Mouse (Mus musculus) G1E (cell line): ENCODE measurements around the gene Prkar2b. TPM values are rescaled to one million over a fixed set of nuclear protein-coding genes. Genes with fewer than 3 reads are reported as not detected.
A peak's percentile ranks its signal among the peaks of the same experiment; 100 is the strongest.

Experiments
- ATAC-seq: 2 replicates; pipeline ENCODE4 v1.8.0; 2016; ENCODE audit warnings: mild to moderate bottlenecking; ENCODE audit not compliant: insufficient number of reproducible peaks, poor library complexity, low FRiP score, severe bottlenecking; ENCODE audit errors: extremely low read depth
- DNase-seq: peaks from one replicate; pipeline ENCODE4 v3.0.0; 2012; ENCODE audit warnings: low spot score
- H3K27me3 ChIP-seq: 2 replicates; pipeline ENCODE4 v1.6.1; 2012; ENCODE audit warnings: mild to moderate bottlenecking, low read length, inconsistent platforms; ENCODE audit not compliant: insufficient read depth
- H3K36me3 ChIP-seq: replicated peaks from 2 replicates; pipeline ENCODE3; 2012; ENCODE audit warnings: mild to moderate bottlenecking, inconsistent platforms
- H3K4me1 ChIP-seq: 2 replicates; pipeline ENCODE4 v1.6.1; 2012; ENCODE audit warnings: low read depth, low read length, inconsistent platforms, mixed read lengths; ENCODE audit not compliant: insufficient read depth
- H3K4me3 ChIP-seq: 2 replicates; pipeline ENCODE4 v1.5.1; 2012; ENCODE audit warnings: low read depth, mild to moderate bottlenecking, inconsistent platforms, low read length, moderate library complexity, mixed read lengths
- H3K9me3 ChIP-seq: replicated peaks from 2 replicates; pipeline ENCODE4 v1.6.1; 2012; ENCODE audit warnings: inconsistent platforms
- CTCF ChIP-seq: IDR thresholded peaks from 2 replicates; pipeline ENCODE4 v1.5.1; 2012; ENCODE audit warnings: low read depth, low read length, inconsistent platforms, mixed read lengths
- GATA1 ChIP-seq: IDR thresholded peaks from 2 replicates; pipeline ENCODE4 v1.6.1; 2012; ENCODE audit warnings: borderline replicate concordance, low read length, inconsistent platforms, mixed read lengths
- GATA2 ChIP-seq: IDR thresholded peaks from 2 replicates; pipeline ENCODE4 v1.6.1; 2012; ENCODE audit warnings: low read depth, low read length, inconsistent platforms, borderline replicate concordance
- POLR2AphosphoS5 ChIP-seq: IDR thresholded peaks from 2 replicates; pipeline ENCODE4 v1.6.1; 2012; ENCODE audit warnings: low read depth, low read length, inconsistent platforms; ENCODE audit not compliant: insufficient replicate concordance
- TAL1 ChIP-seq: conservative IDR thresholded peaks from 2 replicates; pipeline ENCODE4 v1.6.1; 2012; ENCODE audit warnings: low read depth, low read length, inconsistent platforms, mixed read lengths
- polyA plus RNA-seq: library from polyadenylated mRNA; stranded (reverse); fragments of >175 nt; gene quantifications from 2 replicates; pipeline ENCODE4 v1.2.3, GENCODE M21; 2012
- total RNA-seq, 2 experiments: library from RNA; stranded (forward) in 1 of 2; stranded (reverse) in 1 of 2; fragments of 200-1000 nt in 1 of 2; fragments of >200 nt in 1 of 2; fragmentation: Nextera tagmentation in 1 of 2; gene quantifications; 2 replicates each; pipeline ENCODE4 v1.2.3; 2014 to 2017

The Prkar2b gene
- total RNA-seq (2014; fragmentation: Nextera tagmentation): 849 and 918 TPM in 2 replicates
- 488 and 524 TPM in 2 replicates for total RNA-seq (2017)
- 179 and 203 TPM in 2 replicates for polyA plus RNA-seq

DNA sequence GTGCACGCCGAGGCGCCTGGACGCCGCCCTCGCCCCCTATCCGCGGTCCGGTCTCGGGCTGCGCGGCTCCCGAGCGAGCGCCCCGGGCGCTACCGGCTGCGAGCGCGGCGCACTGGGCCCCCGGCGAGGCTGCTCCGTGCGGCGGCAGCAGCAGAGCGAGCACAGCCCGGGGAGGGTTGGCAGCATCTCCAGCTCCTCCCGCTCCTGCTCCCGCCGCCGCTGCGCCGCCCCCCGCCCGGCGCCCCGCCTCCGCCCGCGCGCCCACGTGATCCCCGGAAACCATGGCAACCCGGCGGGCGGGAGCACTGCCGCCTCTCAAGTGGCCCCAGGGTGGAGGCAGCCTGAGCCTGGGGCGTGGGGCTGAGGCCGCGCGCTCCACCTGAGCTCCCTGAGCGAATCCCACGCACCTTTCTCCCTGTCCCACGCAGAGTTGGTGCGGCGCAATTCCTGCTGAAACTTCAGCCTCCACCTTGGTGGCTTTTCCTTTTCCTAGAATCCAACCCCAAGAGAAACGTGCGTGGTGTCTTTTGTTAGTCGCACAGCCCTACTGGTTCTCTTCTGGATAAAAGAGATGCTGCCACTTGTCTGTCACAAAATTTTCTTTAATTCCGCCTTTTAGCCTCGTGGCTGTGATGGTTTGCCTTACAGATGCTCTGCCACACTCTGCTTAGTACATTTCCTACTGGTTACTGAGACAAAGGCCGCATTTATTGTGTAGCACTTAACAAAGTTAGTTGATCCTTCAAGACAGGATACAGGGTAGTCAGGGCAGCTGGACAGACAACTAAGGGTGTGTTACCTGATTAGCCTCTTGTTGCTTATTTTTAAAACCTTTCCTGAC, at the start of gene Prkar2b:
Gene Prkar2b, minus strand, starts transcription at position 207 of the 841 bp plus-strand sequence.
- H3K4me1 ChIP-seq: peaks cover 50% of the 10 kb centered on the region

DNA sequence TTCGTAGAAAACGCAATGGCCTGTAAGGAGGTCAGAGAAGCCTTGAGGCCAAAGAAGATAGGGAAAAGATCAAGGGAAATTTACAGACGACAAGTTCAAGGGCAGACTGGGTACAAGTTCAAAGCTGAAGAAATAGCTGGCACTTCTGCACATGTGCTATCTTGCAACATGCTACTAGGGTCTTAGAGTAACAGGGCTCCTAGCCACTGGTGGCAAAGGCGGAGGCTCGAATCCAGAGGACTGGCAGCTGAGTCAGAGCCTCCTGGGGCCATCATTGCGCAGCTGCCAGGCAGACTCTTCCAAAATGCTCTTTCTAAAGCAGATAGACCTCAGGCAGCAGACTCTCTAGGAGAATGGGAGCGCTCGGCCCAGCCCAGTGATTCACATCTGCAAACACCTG, 48.1 kb upstream of the Prkar2b start:
- ATAC-seq (no peak), DNase-seq (no peak)
- H3K4me3 ChIP-seq: no peak overlapping the region
- H3K36me3 ChIP-seq: peaks cover 8% of the 10 kb centered on the region
- H3K9me3 ChIP-seq: no peaks in the 10 kb centered on the region
- TF ChIP-seq GATA2: no peak
- TF ChIP-seq CTCF: no peak
- no peak for TF ChIP-seq TAL1
- no peak for TF ChIP-seq GATA1
- TF ChIP-seq POLR2AphosphoS5: no peak
- H3K27me3 ChIP-seq: no peaks in the 10 kb centered on the region
- H3K4me1 ChIP-seq: peaks cover 97% of the 10 kb centered on the region

More for the DNA sequence above, at the start of gene Prkar2b:
- H3K9me3 ChIP-seq: no peaks in the 10 kb centered on the region
- H3K27me3 ChIP-seq: no peaks in the 10 kb centered on the region
- DNase-seq (peak; percentile 97), ATAC-seq (peak; percentile 67)
- peak within 1 kb of the TSS; percentile 81 for H3K4me3 ChIP-seq
- H3K36me3 ChIP-seq: peaks cover 20% of the 10 kb centered on the region
- no peak for TF ChIP-seq GATA2
- no peak for TF ChIP-seq POLR2AphosphoS5
- TF ChIP-seq CTCF: no peak
- TF ChIP-seq TAL1: no peak
- TF ChIP-seq GATA1: no peak

DNA sequence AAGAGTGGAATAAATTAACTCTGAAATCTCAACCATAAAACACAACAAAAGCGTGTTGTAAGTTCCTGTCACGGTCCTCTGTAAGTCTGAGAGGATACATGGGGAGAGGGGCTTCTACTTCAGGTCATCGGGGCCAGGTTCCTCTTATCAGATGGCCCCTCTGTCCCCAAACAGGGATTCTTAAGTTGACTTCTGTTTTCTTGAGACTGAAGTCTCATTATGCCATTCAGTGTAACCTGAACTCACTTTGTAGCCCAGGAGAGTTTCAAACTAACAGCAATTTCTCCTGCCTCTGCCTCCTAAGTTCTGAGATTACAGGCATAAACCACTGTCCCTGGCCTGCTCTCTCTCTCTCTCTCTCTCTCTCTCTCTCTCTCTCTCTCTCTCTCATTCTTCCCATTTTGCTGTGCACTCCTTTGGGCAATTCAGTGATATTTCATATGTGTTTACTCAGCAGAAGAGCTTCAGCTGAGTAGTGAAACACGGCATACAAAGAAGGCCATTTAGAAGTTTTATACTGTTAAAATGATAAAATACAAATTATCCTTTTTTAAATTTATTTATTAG, 43.9 kb upstream of the Prkar2b start:
- H3K4me1 ChIP-seq: peaks cover 86% of the 10 kb centered on the region
- H3K9me3 ChIP-seq: no peaks in the 10 kb centered on the region
- no peak for TF ChIP-seq GATA2
- no peak for TF ChIP-seq GATA1
- no peak for TF ChIP-seq CTCF
- TF ChIP-seq POLR2AphosphoS5: no peak
- no peak for TF ChIP-seq TAL1
- no peaks in the 10 kb centered on the region for H3K27me3 ChIP-seq
- H3K4me3 ChIP-seq: peak overlapping the region; percentile 28; the same call in 1 of the 2 replicates
- peaks cover 6% of the 10 kb centered on the region for H3K36me3 ChIP-seq
- ATAC-seq (no peak), DNase-seq (no peak)

DNA sequence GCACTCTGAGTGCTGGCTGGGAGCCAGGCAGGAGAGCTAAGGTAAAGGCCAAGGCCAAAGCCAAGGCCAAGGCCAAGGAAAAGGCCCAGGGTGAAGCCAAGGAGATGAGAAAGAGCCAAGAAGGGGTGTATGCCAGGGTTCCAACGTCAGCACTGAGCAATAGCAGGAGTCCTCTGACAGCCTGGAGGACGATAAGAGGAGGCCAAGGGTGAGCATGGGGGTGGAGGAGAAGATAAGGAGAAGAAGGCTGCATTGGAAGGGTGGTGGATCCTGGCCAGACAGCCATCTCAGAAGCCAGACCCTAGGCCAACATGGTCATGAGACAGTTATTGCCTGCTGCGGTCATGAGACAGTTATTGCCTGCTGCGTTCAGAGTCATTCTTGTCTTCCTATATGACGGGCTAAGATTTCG, 43.4 kb upstream of the Prkar2b start:
- DNase-seq (peak; percentile 94), ATAC-seq (peak; percentile 97)
- peaks cover 6% of the 10 kb centered on the region for H3K36me3 ChIP-seq
- peak overlapping the region; percentile 43; the same call in 1 of the 2 replicates for H3K4me3 ChIP-seq
- peaks cover 80% of the 10 kb centered on the region for H3K4me1 ChIP-seq
- no peaks in the 10 kb centered on the region for H3K9me3 ChIP-seq
- TF ChIP-seq TAL1 (peak; percentile 100), GATA2 (peak; percentile 95), POLR2AphosphoS5 (no peak)
- H3K27me3 ChIP-seq: no peaks in the 10 kb centered on the region

DNA sequence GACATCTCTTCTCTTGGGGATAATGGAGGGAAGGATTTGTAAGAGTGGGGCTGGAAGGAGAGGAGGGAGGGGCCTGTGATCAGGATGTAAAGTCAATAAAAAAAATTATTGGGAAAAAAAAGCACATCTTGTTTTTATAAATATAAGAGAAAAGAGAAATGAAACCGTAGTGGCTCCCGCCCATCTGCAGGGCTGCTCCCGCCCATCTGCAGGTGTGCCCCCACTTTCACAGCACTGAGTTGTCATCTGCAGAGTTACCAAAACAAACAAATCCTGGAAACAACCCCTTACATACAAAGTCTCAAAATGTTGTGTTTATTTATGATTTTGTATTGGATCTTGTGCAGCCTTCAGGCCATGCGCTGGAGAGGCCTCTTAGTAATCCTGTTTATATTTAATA, 40.2 kb upstream of the Prkar2b start:
- no peak for DNase-seq
- no peaks in the 10 kb centered on the region for H3K27me3 ChIP-seq
- H3K9me3 ChIP-seq: no peaks in the 10 kb centered on the region
- no peak for ATAC-seq
- peaks cover 57% of the 10 kb centered on the region for H3K4me1 ChIP-seq
- TF ChIP-seq CTCF (no peak), GATA1 (no peak), GATA2 (no peak), TAL1 (no peak), POLR2AphosphoS5 (no peak)
- peaks cover 2% of the 10 kb centered on the region for H3K36me3 ChIP-seq
- no peak overlapping the region for H3K4me3 ChIP-seq

DNA sequence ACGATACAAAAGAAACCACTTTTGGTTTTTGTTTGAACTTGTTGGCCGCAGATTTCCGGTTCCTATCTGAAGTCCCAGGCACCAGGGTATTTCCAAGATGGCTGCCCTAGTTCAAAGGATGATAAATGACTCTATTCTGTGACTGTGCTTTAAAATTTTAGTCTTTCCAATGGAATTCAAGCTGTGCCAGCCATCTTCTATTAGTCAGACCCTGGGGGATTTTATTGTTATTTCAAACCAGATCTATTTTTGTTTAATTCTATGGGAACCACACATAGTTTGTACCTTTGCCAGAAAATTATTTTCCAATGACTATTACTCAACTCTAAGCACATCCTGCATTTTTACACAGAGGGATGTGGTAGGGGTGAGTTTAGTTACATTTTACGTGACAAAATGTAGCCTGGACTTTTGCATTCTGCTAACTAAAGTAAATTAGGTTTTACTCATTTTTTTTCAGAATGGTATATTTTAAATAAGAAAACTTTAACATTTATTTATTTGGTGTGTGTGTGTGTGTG, 38.6 kb upstream of the Prkar2b start:
- Histone ChIP-seq H3K4me1 (peaks cover 53% of the 10 kb centered on the region), H3K36me3 (peaks cover 2% of the 10 kb centered on the region), H3K4me3 (no peak overlapping the region), H3K27me3 (no peaks in the 10 kb centered on the region), H3K9me3 (no peaks in the 10 kb centered on the region)
- DNase-seq: no peak
- ATAC-seq: no peak
- TF ChIP-seq GATA1: no peak
- TF ChIP-seq POLR2AphosphoS5: no peak
- TF ChIP-seq CTCF: no peak
- TF ChIP-seq GATA2: no peak
- TF ChIP-seq TAL1: no peak
